8 mouse cellular contexts compared by ENCODE assay signal in genomic region chr6:134151853-134152505, GRCm38 (mm10).
DNase-seq lines count a peak whose midpoint lies in the region; ATAC-seq lines count a peak whose summit lies in the region.

No protein-coding gene starts in this region.

- H3K4me2 ChIP-seq in hindbrain, embryonic 16.5 days (ENCODE audit: low read length), result no peak overlapping the region
- H3K4me2 ChIP-seq in forebrain, embryonic 12.5 days, result no peak overlapping the region

- DNase-seq in hindbrain, embryonic 10.5 days (ENCODE audit: low spot score), result no peak
- no peak for DNase-seq in embryonic facial prominence, embryonic 10.5 days (ENCODE audit: low spot score)
- peak; percentile 69 to 71 for DNase-seq in heart, postnatal 10 days
- peak; percentile 46 to 64 for DNase-seq in layer of hippocampus, postnatal 14 days (ENCODE audit: low spot score in 2 of 2)
- DNase-seq in lung, postnatal 4 days, result peak; percentile 79 to 89

- no peak for ATAC-seq in hindbrain, embryonic 16.5 days
- ATAC-seq in erythroblast, adult 5-6 weeks (replicated peaks; ENCODE audit: low FRiP score, poor library complexity, severe bottlenecking), result no peak
- ATAC-seq in forebrain, embryonic 12.5 days (ENCODE audit: low FRiP score), result no peak

- no peak overlapping the region for H3K9ac ChIP-seq in hindbrain, embryonic 16.5 days (ENCODE audit: low read depth, low read length)
- no peak overlapping the region for H3K9ac ChIP-seq in forebrain, embryonic 12.5 days

- H3K4me3 ChIP-seq in hindbrain, embryonic 10.5 days, result no peak overlapping the region
- H3K4me3 ChIP-seq in hindbrain, embryonic 16.5 days (ENCODE audit: low read length), result no peak overlapping the region
- H3K4me3 ChIP-seq in embryonic facial prominence, embryonic 10.5 days, result no peak overlapping the region
- H3K4me3 ChIP-seq in forebrain, embryonic 12.5 days (replicated peaks), result no peak overlapping the region

- no peaks in the 10 kb centered on the region for H3K27me3 ChIP-seq in hindbrain, embryonic 10.5 days (ENCODE audit: insufficient read depth, poor library complexity, severe bottlenecking)
- no peaks in the 10 kb centered on the region for H3K27me3 ChIP-seq in hindbrain, embryonic 16.5 days (replicated peaks; ENCODE audit: control insufficient read depth, insufficient read depth, low read length)
- H3K27me3 ChIP-seq in embryonic facial prominence, embryonic 10.5 days (replicated peaks; ENCODE audit: low read depth, poor library complexity, severe bottlenecking), result no peaks in the 10 kb centered on the region
- no peaks in the 10 kb centered on the region for H3K27me3 ChIP-seq in forebrain, embryonic 12.5 days

- H3K9me3 ChIP-seq in hindbrain, embryonic 10.5 days, result no peaks in the 10 kb centered on the region
- H3K9me3 ChIP-seq in hindbrain, embryonic 16.5 days (ENCODE audit: control insufficient read depth, low read length), result no peaks in the 10 kb centered on the region
- no peaks in the 10 kb centered on the region for H3K9me3 ChIP-seq in embryonic facial prominence, embryonic 10.5 days
- no peaks in the 10 kb centered on the region for H3K9me3 ChIP-seq in forebrain, embryonic 12.5 days

- intact Hi-C loops in heart, postnatal 10 days (cut with DNase I), result loop anchor here (5.0 kb wide), 1 partner anchor 190 kb away; no protein-coding TSS in a partner anchor

- no peaks in the 10 kb centered on the region for H3K36me3 ChIP-seq in hindbrain, embryonic 10.5 days
- H3K36me3 ChIP-seq in hindbrain, embryonic 16.5 days (ENCODE audit: control insufficient read depth, insufficient read depth, low read length), result no peaks in the 10 kb centered on the region
- H3K36me3 ChIP-seq in embryonic facial prominence, embryonic 10.5 days (replicated peaks), result peaks cover 4% of the 10 kb centered on the region; the same call in 1 of the 2 replicates
- no peaks in the 10 kb centered on the region for H3K36me3 ChIP-seq in forebrain, embryonic 12.5 days (replicated peaks)

- 0 out of 2 replicates have a peak overlapping the region, but pooled peaks have one; percentile 16 for H3K27ac ChIP-seq in hindbrain, embryonic 10.5 days
- H3K27ac ChIP-seq in hindbrain, embryonic 16.5 days (ENCODE audit: low read depth, low read length), result no peak overlapping the region
- H3K27ac ChIP-seq in embryonic facial prominence, embryonic 10.5 days (replicated peaks), result peak overlapping the region; percentile 19; the same call in 1 of the 2 replicates
- H3K27ac ChIP-seq in forebrain, embryonic 12.5 days, result no peak overlapping the region

- H3K4me1 ChIP-seq in hindbrain, embryonic 10.5 days (replicated peaks), result peaks cover 60% of the 10 kb centered on the region
- H3K4me1 ChIP-seq in hindbrain, embryonic 16.5 days (ENCODE audit: control insufficient read depth, insufficient read depth, low read depth, low read length), result peaks cover 26% of the 10 kb centered on the region
- H3K4me1 ChIP-seq in embryonic facial prominence, embryonic 10.5 days, result peaks cover 63% of the 10 kb centered on the region
- peaks cover 61% of the 10 kb centered on the region for H3K4me1 ChIP-seq in forebrain, embryonic 12.5 days

- WGBS in hindbrain, embryonic 10.5 days, result 78% methylated on average over 9 of the region's 9 CpGs
- 62% methylated on average over 9 of the region's 9 CpGs for WGBS in hindbrain, embryonic 16.5 days
- 78% methylated on average over 9 of the region's 9 CpGs for WGBS in embryonic facial prominence, embryonic 10.5 days
- 71% methylated on average over 9 of the region's 9 CpGs for WGBS in forebrain, embryonic 12.5 days

Comparison
In these comparisons a context has a peak if more than half of its experiments do, and no peak if none do; other contexts are left out.
1. H3K27ac ChIP-seq: peak in hindbrain, embryonic 10.5 days (single experiment) and embryonic facial prominence, embryonic 10.5 days (single experiment); none in hindbrain, embryonic 16.5 days (single experiment) and forebrain, embryonic 12.5 days (single experiment).
2. DNase-seq: peak in heart, postnatal 10 days (2 of 2), layer of hippocampus, postnatal 14 days (2 of 2) and lung, postnatal 4 days (2 of 2); none in hindbrain, embryonic 10.5 days (single experiment) and embryonic facial prominence, embryonic 10.5 days (single experiment).